Mouse (Mus musculus) neutrophil, adult 65 days (primary cell): Measurements from ENCODE around the gene Sncg. TPM values are rescaled to one million over a fixed set of nuclear protein-coding genes. Genes with fewer than 3 reads are reported as not detected.

Experiments used
- total RNA-seq: library from RNA; stranded (reverse); gene quantifications from 2 replicates; pipeline ENCODE4 v1.2.4, GENCODE M21; 2023

Sncg gene
- not detected in 2 replicates for total RNA-seq

DNA sequence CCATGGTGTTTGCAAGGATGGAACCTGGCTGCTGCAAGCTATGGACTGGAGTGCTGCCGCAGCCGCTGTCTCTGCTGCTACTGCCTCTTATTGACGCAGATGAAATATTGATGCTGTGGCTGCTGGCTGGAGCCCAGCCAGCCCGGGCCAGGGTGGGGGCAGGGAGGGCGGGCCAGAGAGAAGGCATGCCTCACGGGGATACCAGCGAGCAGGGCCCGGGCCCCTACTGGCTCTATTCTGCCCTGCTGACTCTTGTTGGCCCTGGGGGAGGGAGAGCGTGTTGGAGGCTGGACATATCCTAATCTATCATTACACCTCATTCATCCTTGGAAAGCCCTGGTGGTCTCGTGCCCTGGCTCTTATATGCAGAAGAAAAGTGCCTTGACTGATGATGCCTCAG, at the start of gene Sncg:
TSS of gene Sncg (minus strand) at position 213 of the 400 bp plus-strand sequence.

DNA sequence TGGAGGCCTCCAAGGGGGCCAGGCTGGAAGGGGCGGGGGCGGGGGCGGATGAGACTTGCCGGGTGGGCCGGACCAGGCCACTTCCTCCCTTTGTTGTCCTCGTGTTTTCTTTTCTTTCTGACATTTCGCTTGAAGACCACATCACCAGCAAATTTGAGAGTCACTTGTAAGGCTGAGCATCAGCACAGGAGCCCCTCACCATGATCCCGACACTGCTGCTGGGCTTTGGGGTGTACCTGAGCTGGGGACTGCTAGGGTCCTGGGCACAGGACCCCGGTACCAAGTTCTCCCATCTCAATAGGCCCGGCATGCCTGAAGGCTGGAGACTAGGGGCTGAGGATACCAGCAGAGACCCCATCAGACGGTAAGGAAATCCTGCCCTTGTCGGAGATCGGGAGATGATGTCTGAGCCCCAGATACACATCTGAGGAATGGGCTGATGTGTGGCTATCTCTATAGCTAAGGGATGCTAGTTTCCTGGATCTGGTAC, 871 bp upstream of the Sncg start, which contains the start of gene Mmrn2:
TSS of gene Mmrn2 (plus strand) at position 51 of the 490 bp plus-strand sequence.

DNA sequence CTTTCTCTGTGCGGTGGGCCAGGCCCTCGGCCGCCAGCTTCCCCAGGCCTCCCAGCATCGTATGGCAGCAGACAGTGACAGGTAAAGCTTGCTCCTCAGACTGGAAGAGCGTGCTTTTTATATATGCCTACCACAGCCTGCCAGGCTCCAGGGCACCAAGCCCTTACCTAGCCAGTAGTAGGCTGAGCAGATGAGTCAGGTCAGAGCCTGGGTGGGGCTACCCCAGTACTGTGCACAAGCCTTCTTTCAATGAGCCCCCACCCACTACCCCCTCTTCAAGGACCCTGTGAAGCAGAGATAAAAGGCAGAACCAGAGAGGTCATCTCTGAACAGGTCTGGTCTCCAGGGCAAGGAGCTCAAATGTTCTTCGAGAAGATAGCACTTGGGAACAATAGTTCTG, 19.3 kb downstream of the Sncg start, which contains the start of gene Fam25c:
TSS of gene Fam25c (minus strand) at position 133 of the 400 bp plus-strand sequence.

Other genes starting within 250 kb of the Sncg start
- gene Npy4r, start 222.3 kb downstream of the Sncg start, total RNA-seq: not detected in 2 replicates
- gene Gprin2, start 173.1 kb downstream of the Sncg start, total RNA-seq: not detected in 2 replicates
- not detected in 2 replicates for gene Syt15, start 155.2 kb downstream of the Sncg start, total RNA-seq
- gene Shld2, start 64.3 kb downstream of the Sncg start, total RNA-seq: 9.7 and 14.5 TPM in 2 replicates
- gene Glud1, start 64.1 kb downstream of the Sncg start, total RNA-seq: 204 and 220 TPM in 2 replicates
- not detected in 2 replicates for gene Fam25c, start 19.4 kb downstream of the Sncg start, total RNA-seq
- 0.41 TPM in 1 of 2 replicates, not detected in the other for gene Mmrn2, start 676 bp upstream of the Sncg start, total RNA-seq
- 16.4 and 21.8 TPM in 2 replicates for gene Bmpr1a, start 128.6 kb upstream of the Sncg start, total RNA-seq
- not detected in 2 replicates for gene 9230112D13Rik, start 148.0 kb upstream of the Sncg start, total RNA-seq
- gene Ldb3, start 213.9 kb upstream of the Sncg start, total RNA-seq: not detected in 2 replicates
- not detected in 2 replicates for gene Opn4, start 225.4 kb upstream of the Sncg start, total RNA-seq